Mouse (Mus musculus) gastrocnemius, postnatal 14 days (tissue): ENCODE measurements around the gene Msrb3. TPM values are rescaled to one million over a fixed set of nuclear protein-coding genes. Genes with fewer than 3 reads are reported as not detected.
"Not testable (repeated sequence)": the region's sequence is repeated elsewhere in the genome, so short reads cannot be mapped to it uniquely, and the experiment has no call there.

Experiments used
- DNase-seq: peaks from one replicate; pipeline ENCODE4 v3.0.0; 2021; ENCODE audit warnings: mixed read lengths
- intact Hi-C: fragments of 180-260 bp; cut with DNase I; formaldehyde crosslinking; loops from one replicate; pipeline ENCODE4 v1.15.1; 2025; ENCODE audit warnings: low total_unique reads
- total RNA-seq, 2 experiments: library from RNA; stranded (reverse); gene quantifications; 2 replicates each; pipeline ENCODE4 v1.2.3; 2021

Msrb3 gene
- total RNA-seq, 2 experiments from 2014 or later: 88.3 to 90.4 TPM

DNA sequence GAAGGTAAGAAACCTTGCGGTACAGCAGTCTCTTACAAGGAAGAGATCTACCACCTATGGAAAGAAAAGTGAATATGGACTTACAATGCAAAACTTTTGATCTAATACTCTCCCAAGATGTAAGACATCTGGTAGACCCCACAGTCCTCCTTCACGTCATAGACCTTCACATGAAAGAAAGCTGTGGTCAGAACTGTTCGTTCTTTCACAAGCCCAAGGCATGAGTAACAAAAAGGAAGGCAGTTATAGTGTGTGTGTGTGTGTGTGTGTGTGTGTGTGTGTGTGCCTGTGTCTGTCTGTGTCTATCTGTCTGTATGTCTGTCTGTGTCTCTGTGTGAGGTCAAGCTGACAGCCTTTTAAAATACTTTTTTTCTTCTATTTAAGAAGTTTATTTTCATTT is 131.5 kb downstream of the Msrb3 start:
- DNase-seq: no peak
- intact Hi-C loops: no loop called here

DNA sequence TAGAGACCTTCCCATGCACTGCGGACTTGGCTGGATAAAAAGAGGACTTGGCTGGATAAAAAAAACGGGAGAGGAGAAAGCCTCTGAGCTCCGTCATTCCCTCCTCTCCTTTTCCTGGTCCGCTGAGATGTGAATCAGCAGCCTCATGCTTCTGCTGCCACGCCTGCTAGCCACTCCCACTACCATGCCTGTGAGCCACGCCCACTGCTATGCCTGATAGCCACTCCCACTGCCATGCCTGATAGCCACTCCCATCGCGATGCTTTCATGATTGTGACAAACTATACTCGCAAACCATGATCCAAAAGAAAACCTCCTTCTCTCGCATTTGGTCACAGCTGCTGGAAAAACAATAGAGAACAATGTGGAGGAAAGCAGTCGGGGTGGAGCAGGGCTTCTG is 133.5 kb downstream of the Msrb3 start:
- no peak for DNase-seq
- intact Hi-C loops: no loop called here

DNA sequence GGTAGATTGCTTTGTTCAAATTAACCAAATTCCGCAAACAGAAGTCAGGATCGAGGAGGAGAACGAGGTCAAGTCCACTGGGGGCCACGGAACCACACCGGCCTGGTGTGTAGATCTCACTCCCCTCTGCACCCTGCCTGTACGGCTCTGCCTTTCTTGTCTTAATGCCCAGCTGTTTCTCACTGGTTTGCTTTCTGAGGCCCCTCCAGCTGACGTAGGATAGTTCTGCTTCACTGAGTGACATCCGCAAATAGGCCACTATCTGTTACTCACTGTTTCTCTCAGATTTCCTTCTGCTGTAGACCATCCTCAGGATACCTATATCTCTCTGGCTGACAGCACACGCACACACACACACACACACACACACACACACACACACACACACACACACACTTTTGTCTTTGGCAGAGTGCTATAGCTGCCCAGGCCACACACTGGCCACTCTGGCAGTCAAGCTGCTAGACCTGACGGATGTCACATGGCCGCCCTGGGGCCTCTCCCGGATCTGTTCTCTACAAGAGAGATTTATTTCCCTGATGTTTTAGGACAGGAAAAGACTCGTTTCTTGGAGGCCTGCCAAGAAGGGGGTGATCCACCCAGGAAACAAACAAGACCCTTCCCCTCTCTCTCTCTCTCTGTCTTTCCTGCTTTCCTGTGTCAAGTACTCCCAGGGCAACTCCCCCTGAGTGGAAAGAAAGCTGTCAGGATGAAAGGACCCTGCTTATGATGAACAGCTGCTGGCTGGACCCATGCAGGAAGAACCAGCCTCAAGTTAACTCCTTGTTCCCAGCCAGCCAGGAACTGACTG is 135.0 kb downstream of the Msrb3 start:
- DNase-seq: peak; percentile 23
- intact Hi-C loops: no loop called here

DNA sequence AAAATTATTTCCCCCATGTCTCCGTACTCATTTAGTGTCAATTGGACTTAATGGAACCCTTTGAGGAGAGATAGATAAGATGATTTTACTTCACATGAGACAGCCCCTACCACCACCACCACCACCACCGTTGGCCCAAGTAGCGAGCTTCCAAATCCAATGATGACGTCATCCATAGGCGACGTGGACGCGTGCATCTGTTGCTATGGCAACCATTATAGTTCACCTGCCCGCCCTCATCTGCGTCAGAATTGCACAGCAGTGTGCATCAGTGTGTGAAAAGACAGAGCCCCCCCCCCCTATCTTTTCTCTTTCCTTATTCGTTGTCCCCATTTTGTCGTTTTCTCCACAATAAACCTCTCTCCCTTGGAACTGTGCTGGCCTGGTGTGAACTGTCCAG is 135.9 kb downstream of the Msrb3 start:
- intact Hi-C loops: no loop called here
- DNase-seq: no peak

DNA sequence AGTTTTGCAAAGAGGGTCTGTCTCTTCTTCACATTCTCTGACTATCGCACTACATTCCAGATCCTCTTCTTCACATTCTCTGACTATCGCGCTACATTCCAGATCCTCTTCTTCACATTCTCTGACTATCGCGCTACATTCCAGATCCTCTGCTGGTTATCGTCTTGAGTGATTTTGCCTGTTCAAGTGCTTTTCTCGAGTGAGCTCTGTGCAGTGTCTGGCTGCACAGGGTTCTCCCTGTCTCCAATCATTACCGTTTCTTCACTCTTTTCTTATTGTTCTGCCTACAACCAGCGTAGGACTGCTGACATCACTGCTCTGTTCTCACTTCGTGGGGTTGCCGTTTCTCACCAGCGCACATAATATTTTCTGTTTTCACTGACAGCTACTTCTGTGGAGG is 138.2 kb downstream of the Msrb3 start:
- no peak for DNase-seq
- intact Hi-C loops: no loop called here

DNA sequence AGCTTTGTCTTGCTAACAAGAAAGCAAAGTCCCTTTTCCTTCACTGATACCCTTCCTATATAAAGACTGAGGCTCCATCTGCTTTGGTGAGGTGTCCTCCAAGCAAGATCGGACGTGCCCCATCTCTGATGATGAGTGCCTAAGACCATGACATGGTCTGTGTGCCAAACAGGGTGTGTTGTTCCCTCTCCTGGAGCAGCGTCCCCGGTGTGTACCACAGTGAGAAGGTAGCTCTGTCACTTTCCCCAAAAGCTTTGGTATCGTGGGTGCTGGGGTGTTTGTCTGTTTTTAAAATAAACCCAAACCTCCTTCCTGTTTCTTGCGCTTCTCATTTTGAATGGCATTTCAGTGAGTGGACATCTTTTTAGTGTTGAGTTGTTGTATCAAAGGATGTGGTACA is 139.0 kb downstream of the Msrb3 start:
- intact Hi-C loops: no loop called here
- DNase-seq: no peak

DNA sequence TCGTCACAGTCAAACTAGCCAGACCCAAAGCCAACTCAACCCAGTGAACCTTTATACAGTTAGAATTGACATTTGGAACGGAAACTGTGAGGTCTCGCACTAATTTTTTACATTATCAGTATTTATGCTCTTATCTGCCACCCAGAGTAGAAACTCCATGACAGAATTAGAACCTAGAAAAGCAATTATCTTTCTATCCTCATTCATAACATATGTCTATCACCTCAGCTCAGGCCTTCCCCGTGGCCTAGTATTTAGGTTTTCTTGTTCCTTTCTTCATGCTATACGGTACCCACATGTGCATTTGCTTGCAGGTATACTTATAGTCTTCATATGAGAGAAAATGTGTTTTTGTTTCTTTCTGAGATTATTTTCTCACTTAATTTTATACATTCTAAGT is 146.4 kb downstream of the Msrb3 start:
- intact Hi-C loops: no loop called here
- DNase-seq: no peak

DNA sequence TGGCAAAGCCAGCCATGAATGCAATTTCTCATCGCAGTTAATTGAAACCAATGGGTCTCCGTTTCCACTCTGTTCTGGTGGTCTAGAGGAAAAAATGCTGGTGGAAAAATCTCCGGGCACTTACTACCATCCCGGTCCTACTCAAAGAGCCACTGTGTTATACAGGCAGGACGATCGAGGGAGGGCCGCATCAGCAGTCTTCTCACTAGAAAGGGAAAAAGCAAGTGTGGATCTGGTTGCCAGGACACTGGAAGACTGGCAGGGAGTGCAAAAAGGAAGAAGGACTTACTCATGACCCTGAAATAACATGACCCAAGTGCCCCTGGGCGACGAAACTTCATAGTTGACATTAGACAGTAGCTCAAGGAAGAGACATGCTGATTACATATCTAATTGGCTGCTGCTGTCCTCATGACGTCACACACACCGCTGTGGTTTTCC is 147.1 kb downstream of the Msrb3 start:
- DNase-seq: peak; percentile 14
- intact Hi-C loops: no loop called here

DNA sequence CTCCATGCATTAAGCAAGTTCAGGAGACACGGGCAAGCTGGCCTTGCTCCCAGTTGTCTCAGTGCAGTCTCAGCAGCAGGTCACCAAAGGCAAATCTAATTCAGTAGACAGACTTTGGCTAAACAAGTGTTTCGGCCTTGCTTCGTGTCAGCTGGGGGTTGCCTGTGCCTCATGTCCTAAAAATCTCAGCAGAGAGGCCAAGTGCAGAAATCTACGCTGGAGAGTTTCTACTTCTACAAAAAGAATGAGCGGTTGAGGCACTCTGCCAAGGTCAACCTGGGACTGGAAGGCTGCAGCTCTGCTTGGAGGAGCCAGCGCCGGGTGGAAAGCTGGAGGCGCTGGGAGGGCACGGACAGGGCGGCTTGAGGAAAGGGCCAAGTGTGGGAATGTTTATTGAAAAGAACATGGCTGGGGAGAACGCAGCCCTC is 147.6 kb downstream of the Msrb3 start:
- DNase-seq: peak; percentile 75
- intact Hi-C loops: no loop called here

DNA sequence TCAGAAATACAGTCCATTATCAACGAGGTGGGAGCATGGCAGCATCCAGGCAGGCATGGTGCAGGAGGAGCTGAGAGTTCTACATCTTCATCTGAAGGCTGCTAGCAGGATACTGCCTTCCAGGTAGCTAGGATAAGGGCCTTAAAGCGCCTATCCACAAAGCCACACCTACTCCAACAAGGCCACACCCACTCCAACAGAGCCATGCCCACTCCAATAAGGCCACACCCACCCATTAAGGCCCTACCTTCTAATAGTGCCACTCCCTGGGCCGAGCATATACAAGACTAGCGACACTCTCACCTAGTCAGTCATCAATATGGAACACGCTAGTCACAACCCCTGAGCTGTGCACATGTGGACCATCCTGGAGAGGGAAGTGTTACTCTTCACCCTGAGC is 149.3 kb downstream of the Msrb3 start:
- intact Hi-C loops, DNase-seq: not testable (repeated sequence)

DNA sequence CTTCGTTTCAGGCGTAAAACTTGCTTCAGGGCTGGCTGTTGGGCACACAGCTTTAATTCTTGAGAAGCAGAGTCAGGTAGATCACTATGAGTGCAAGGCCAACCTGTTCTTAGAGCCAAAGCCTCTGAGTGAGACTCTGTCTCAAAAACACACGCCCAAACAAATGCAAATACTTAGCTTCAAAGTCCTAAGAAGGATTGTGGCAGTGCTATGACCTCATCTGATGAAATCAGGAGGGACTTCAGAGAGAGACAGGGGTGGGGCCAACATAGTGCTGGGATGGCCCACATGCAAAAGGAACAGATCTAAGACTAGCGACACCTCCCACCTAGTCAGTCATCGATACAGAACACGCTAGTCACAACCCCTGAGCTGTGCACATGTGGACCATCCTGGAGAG is 150.7 kb downstream of the Msrb3 start:
- intact Hi-C loops: no loop called here
- DNase-seq: no peak

DNA sequence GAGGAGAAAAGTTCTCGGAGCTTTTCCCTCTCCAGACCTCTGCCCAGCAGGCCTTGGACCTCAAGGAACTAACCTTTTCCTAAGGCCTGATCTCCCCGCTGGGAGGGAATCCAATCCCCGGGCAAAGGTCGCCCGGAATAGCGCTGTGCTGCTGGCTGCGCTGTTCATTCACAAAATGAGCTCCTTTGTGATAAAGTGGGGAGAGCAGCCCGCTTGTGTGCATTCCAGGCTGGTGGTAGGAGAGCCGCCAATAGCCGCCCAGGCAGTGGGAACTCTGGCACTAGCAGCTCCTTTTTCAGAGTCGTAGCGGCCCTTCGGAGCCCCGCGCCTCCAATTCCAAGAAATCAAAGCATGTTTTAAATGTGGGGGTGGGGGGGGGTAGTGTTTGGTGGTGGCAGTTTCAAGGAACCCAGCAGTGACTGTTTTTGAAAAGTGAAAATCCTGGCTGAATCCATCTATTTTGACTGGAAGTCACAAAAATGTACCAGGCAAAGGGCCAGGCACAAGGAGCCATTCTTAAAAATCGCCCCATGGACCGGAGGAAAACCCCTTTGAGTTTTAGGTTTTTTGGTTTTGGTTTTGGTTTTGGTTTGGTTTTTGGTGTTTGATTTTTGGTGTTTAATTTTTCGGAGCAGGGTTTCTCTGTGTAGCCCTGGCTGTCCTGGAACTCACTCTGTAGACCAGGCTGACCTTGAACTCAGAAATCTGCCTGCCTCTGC is 153.6 kb downstream of the Msrb3 start:
- peak; percentile 52 for DNase-seq
- intact Hi-C loops: no loop called here

DNA sequence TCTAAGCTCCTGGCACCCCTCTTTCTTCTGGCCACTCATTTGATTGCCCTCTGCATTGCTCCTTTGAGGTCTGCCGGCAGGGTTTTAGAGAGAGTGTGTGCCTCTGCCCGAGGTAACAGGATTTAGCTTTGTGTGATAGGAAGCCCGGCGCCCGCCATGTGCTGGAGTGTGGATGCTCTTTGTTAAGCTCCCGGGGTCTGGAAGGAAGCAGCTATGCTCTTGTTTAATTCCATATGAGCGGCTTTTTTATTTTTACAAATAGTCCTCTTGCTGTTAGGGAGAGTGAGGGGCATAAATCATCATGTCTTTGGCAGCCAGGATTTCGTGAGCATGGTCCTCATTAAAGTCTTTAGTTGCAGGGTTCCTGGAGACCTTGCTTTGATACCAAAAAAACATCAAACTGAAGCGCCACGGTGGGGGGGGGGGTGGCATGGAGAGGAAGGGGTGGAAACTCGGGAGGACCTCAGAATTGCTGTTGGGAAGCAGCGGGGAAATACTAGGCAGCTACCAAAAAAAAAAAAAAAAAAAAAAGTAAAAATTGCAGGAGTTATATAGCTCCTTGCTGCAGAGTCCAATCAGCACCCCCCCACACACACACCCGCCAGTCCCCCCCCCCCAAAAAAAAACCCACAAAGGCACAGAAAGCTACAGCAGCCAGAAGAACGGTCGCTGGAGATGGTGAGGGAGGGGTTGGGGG is 154.3 kb downstream of the Msrb3 start:
- intact Hi-C loops: no loop called here
- DNase-seq: no peak

DNA sequence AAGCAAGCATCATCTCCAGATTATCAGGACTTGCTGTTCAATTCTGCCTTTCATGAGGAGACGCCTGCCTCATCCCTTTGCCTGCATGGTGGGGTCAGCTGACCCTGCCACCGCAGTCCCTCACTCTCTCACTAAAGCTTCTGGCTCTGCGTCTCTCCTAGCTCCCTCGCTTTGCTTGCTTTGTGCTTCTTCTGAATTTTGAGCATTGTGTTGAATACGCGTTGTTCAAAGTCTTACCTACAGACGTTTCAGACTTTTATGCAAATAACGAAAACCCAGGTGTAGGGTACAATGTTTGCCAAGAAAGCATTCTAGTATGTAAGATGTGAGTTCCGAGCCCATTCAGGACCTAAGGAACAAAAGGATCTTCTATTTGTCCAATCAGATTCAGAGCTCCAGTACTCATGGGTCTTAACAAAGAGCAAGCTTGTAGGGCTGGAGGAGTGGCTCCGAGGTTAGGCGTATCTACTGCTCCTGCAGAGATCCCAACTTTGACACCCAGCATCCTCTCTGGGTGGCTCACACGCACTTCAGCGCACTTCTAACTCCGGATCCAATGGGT is 162.3 kb downstream of the Msrb3 start:
- intact Hi-C loops: no loop called here
- no peak for DNase-seq

DNA sequence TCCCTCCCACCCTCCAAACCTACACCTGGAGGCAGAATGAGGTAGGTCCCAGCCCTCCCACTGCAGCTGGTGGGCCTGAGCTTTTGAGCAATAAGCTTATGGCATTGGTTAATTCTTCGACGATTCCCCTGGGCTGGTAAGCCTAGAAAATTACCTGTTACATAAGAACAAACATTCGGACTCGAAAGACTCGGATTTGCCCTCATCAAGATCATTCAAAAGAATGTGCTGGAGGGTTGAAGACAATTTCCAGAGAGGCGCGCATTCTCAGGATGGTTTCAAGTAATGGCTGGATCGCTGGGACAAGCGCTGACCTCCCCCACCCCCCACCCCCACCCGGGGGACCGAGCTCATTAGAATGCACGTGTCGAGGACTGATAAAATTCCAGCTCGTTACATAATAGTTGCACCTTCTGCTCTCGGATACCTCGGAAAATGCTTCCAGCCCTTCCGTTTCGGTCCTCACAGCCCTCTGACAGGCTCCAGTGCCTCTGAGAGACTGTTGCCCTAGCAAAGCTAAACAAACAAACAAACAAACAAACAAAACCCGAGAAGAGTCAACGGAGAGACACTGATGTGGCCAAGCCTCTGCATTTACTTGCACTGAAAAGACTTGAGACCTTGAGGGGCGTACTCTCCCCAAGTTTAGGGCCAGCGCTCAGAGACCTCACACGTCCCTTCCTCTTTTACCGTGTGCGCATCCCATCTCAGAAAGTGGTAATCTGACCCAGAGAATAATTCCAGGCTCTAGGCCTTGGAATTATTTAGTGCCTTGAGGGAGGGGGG is 163.0 kb downstream of the Msrb3 start:
- intact Hi-C loops: no loop called here
- DNase-seq: no peak

DNA sequence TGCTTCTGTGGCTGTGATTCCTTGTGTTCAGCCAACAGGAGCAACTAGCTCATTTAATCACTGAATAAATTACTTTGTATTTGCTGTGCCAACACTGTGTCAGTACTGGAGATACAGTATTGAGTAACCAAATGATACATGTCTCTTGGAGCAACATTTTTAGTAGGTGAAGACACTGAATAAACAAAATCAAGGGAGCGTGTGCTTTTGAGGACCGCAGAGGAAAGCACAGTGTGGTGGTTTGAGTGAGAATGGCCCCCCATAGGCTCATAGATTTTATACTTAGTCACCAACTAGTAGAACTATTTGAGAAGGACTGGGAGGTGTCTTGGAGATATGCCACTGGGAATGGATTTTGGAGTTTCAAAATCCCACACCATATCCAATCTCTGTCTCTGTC is 164.5 kb downstream of the Msrb3 start:
- intact Hi-C loops: no loop called here
- DNase-seq: no peak
